Mouse (Mus musculus) brain, embryonic 14.5 days (tissue): ENCODE data around the gene Zfp383.

Experiments used
- CTCF ChIP-seq: fragments of 200-500 bp; IDR thresholded peaks from 2 replicates; pipeline ENCODE4 v1.5.1; 2012; ENCODE audit warnings: inconsistent platforms, mild to moderate bottlenecking, moderate library complexity, borderline replicate concordance; ENCODE audit not compliant: insufficient read depth, insufficient read length; ENCODE audit errors: extremely low read depth
- POLR2A ChIP-seq: fragments of 200-500 bp; IDR thresholded peaks from 2 replicates; pipeline ENCODE4 v1.6.1; 2012; ENCODE audit warnings: mild to moderate bottlenecking, inconsistent platforms, borderline replicate concordance; ENCODE audit not compliant: poor library complexity, insufficient read depth, insufficient read length, severe bottlenecking; ENCODE audit errors: extremely low read depth

GRCm38 (mm10) chr7:29959004-29959403 lies 51.0 kb downstream of the Zfp383 start:
- TF ChIP-seq CTCF, result no peak; the same call in 1 of the 2 replicates
- no peak for TF ChIP-seq POLR2A
